Mouse (Mus musculus) T-cell, adult 2 months (primary cell): ENCODE data around the gene Ralgapb.
"Not testable (repeated sequence)": the region's sequence is repeated elsewhere in the genome, so short reads cannot be mapped to it uniquely, and the experiment has no call there.

ENCODE experiments used
- DNase-seq: peaks from one replicate; pipeline ENCODE4 v3.0.0; 2022; ENCODE audit warnings: low spot score

Ralgapb gene

DNA sequence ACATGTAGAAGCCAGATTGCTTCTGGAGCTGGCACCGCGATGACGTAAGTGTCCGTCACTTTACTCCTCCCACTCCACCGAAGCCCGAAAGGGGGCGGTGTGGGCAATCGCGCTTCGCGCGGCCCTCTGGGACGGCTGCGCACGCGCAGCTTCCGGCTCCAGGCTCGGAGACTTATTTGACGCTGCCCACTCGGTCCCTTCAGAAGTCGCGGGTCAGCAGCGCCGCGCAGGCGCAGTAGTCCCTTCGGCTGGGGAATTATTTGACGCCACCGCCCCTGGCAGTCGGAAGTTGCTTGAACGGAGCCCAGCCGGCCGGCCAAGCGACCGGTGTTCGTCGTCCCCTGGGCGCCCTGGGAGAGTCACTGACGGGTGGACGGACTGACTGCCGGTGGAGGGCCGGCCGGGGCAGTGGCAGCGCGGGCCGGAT, at the start of gene Ralgapb:
TSS of gene Ralgapb (plus strand) at position 254 of the 427 bp plus-strand sequence.
- peak; percentile 99 for DNase-seq

DNA sequence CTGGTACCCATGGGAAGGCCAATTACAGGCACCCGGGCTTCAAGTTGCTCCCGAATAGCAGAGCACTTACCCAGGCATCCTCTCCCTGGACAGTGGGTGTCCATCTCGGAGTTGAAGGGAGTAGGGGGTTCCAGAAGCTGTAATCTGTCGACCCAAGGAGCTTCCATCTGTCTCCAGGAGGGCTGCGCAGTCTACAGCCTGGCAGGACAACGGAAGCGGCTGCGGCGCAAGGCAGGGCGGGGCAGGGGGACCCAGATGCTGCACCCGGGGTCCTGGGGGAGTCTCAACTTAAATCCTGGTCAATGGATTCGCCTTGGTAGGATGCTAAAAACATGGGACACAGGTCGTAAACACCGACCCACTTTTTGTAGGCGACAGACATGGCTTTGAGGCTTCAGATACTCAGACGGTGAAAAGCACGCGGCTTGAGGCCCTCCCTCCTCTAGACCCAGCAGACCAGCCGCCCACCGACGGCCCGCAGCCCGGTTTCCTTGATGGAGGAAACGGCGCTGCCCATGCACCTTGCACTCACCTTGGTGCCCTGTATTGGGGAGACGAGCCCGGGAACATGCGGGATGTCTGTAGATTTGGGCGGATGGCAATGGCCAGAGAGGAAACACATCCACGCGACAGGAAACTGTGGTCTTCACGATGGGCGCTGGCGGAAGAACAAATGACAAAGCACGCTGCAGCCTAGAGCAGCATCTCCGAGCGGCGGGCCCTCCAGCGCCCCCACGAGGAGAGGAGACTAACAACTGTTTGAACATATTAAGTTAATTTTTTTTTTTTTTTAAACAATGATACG, 48.6 kb upstream of the Ralgapb start:
- DNase-seq: peak; percentile 91

DNA sequence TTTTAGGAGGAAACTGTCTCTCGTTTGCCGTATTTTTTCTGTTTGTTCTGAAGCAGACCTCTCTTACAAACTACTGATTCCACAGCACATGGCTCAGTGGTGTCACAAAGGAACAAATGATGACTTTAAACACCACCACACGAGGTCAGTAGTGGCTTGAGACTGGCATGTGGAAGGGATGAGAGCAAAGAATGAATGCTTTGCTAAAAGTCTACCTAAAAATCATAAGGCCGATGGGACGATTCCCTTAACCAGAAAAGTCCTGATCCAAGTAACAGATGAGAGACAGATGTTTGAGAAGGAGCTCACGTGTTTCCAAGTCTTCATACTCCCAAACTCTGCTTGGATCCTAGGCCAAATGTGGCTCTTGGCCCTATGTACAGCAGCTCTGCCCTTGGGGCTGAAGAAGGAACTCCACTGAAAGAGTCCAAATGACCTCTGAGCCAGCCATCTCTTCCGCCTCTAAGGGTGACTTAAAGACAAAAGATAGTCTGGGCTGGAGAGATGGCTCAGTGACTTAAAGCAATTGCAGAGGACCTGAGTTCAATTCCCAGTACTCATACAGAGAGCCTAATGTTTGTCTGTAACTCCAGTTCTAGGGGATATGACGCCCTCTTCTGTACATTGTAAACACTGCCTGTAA, 47.8 kb upstream of the Ralgapb start:
- DNase-seq: no peak

DNA sequence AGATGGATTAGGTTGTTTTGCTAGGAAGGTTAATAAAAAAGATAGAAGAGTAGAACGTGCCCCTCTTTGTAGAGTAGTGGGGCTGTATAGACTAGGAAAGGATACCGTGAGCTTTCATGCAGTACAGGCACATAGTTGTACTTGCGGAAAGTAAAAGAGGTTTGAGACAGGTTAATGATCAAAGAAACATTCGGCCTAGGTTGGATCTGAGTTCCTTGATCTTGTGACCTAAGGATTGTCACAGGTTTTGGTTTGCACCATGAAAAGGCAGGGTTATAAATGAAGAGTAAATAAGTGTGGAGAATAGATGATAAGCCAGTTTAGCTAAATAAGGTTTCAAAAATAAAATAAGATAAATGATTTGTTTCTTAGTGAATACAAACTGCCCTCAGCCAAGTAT, 45.5 kb upstream of the Ralgapb start:
- no peak for DNase-seq

DNA sequence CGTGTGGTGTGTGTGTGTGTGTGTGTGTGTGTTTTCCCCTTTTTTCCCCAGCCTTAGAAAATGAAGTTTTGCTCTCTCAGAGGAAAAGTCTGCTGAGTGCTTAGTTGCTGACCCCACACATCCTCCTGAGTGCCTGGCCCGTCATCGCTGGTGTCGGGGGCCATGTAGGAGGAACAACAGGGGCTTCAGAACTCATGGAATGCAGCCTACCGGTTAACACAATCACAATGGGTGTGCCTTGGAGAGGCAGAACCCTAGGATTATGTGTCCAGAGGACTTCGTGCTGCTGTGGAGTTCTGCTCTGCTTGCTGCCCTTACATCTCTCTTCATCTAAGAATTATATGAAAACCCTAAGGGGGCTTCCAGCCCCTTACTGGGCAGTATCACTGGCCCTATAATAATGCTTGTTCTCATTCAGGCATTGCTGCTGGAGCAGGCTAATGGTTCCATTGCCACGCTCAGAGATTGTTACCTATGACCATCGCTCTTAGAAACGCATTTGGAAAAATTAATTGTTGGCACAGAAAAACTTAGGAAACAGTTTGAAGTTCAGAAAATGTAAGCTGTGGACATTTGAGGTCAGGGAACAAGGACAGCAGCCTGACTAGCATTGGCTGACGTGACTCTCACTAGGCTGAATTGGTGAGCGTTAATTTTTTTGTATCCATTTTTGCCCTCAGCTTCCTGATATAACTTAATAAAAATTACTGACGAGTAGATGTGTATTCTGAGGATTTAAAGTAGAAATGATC, 44.4 kb upstream of the Ralgapb start:
- DNase-seq: no peak

DNA sequence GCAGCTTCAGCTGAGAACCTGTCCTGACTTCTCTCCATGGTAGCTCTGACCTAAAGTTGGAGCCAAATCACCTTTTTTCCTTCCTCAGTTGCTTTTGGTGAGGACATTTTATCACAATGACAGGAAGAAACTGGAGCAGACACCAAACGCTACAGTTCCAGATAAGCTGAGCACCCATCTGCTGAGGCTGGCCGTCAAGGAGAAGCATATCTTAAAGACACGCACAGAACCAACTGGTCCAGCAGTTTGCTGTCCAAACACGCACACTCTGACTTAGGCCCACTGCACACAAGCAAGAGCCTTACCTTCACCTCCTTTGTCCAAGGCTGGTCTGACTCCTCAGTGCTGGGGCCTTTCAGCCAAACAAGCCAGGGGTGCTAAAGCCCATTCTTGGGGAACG, 42.0 kb upstream of the Ralgapb start:
- DNase-seq: no peak

DNA sequence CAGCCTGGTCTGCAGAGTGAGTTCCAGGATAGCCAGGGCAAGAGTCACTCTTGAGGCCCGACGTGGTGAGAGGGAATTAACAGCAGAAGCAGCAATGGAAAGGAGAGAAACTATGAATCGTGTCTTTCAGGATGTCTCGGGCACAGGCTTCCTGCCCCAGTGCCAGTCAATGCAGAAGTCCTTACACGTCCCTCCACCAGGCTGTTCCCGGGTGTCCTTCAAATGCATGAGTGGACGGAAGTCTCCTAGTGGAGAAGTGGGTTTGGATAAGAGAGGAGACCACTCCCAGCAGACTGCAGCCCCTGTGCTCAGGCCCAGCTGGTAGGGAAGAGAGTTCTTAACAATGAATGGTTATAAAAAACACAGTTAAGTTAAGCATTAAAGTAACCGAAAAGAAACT, 41.3 kb upstream of the Ralgapb start:
- DNase-seq: no peak

DNA sequence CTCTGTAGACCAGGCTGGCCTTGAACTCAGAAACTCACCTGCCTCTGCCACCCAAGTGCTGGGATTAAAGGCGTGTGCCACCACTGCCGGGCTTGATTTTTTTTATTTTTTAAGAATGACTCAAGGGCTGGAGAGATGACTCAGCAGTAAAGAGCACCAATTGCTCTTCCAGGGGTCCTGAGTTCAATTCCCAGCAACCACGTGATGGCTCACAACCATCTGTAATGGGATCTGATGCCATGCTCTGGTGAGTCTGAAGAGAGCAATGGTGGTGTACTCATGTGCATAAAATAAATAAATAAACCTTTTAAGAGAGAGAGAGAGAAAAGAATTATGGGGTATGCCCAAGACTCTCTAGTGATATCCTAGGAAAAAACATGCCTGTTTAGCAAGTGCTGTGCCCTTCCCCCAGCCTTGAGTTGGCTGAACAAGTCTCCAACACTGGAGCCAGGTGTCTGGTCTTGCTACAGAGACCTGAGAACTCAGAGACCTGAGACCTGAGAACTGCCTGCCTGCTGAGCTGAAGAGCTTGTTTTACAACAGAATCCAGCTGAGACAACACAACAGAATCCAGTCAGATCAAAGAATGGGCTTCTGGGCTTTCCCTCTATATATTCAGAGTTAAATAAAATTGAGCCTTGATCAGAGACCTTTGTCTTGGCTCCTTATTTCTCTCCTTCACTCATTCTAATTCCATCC, 40.0 kb upstream of the Ralgapb start:
- no peak for DNase-seq

DNA sequence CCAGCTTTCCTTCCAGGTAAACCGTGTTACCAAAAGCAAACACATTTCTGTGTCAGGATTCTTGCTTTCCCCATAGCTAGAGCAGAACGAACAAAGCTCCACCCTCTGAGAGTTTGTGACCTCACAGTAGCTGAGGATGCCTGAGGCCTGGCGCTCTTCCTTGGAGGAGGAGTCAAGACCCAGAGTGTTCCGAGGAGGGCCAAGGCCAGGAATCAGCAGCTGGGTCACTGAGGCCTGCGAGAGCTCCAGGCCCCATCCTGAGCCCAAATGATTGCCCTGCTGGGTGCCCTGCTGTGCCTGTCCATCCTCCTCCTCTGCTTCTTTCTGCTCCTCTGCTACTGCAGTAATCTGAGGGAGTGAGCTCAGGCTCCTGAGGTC, 39.5 kb upstream of the Ralgapb start:
- DNase-seq: no peak

DNA sequence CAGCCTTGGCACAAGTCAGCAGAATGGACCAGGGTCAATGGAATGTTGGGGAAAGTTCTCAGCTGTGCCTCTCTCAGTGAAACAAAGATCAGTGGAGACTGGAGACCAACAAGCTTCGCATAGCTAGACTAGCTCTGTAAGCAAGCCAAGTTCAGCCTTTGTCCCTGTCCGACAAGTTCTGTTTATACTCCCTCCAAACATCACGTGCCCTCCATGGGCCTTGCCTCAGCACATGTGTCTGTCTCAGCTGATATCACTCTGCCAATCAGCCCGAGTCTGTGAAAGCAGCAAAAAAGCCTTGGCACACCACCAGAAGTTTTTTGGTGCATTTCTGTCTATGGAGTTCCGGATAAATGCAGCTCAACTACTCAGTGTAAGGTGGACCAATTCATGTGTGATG, 36.6 kb upstream of the Ralgapb start:
- no peak for DNase-seq

DNA sequence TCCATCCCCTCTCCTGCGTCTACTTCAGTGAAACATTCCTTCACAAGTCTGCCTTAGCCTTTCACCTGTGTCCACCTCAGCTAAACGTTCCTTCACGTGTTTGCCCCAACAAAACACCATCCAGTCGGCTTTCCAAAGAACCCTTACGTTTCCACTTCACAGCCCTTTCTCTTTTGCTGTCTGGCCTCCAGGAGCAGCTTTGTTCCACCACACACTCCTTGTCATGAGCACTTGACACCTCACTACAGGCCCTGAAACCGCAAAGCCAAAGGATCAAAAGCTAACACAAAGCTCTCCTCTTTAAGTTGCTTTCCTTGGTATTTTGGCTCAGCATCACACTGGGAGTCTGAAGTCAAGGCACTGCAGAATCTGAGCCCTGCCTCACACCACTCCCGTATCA, 36.1 kb upstream of the Ralgapb start:
- DNase-seq: no peak

DNA sequence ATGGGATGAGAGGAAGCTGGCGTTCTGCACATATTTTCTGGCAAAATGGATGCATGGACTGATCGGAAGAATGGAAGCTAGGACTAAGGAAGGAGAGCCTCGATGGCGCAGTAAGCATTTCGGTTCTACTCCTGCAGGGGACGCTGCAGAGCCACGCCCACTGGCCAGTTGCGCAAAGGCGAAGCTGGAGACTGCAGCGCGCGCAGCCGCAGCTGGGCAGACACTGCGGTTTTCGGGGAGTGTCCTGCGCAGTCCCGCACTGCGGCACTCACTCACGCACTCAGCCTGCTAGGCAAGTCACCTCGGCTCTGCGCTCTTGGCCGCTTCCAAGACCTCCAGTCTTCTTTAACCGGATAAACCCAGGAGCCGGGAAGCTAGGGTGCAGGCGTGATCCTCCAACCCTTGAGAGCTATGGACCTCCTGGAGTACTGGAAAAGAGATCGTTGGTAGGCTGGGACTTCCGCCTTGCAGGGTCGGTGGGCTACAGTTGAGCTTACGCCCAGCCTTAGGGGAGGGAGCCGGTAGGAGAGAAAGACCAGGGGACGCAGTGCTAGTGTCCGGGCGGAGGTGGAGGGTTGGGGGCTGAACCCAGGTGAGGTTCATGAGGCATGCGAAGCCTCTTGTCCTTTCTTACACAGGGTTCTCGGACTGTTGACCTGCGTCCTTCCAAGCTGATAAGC, 34.1 kb upstream of the Ralgapb start, which contains the start of gene Snhg11:
TSS of gene Snhg11 (plus strand) at position 196 of the 680 bp plus-strand sequence.
- DNase-seq: no peak

DNA sequence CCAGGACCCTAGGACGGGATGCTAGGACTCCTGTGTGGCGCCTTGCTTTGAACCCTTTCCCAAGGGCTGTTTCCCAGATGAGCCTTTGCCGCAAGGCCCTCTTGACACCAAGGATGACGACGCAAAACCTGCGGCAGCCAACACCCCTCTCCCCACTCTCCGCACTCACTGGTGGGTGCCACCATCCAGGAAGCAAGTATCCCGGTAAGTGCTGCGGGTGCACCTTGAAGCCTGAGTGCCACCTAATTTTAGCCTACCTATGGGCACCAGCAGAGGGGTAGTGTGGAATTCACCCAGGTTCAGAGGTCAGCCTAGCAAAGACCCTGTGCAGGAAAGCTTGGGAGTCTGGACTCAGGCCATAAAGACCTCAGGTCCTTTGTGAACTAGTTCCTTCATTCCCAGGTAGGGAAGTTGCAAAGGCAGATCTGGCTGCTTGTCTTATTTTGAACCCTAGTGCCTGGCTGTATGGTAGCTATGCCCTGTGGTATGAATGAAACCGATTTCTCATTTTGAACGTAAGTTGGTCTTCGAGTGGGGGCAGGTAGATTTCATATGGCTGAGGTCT, 33.4 kb upstream of the Ralgapb start:
- DNase-seq: no peak

DNA sequence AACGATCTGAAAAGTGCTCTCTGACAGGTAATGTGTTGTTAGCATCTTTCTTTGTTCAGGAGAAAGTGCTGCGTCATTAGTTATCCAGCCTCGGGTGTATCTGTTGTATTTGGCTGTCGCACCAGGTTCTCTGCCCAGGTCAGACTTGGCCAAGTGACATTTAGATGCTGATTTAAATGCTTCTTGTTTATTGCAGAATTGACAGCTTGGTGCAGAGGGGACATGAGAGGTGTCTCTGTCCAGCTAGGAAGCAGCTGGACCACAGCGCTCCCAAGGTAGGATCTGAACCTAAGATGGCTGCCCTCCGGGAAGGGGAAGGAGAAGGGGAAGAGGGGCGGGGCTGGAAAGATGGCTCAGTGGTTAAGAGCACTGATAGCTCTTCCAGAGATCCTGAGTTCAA, 32.9 kb upstream of the Ralgapb start:
- no peak for DNase-seq

DNA sequence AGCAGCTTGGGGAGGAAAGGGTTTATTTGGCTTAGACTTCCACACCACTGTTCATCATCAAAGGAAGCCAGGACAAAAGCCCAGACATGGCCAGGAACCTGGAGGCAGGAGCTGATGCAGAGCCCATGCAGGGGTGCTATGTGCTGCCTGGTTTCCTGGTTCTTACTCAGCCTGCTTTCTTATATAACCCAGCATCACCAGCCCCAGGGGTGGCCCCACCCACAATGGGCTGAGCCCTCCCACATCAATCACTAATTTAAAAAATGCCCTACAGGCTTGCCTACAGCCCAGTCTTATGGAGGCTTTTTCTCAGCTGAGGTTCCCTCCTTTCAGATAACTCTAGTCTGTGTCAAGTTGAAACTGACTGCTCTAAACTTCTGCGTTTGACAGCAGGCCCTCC, 31.8 kb upstream of the Ralgapb start:
- DNase-seq: no peak

DNA sequence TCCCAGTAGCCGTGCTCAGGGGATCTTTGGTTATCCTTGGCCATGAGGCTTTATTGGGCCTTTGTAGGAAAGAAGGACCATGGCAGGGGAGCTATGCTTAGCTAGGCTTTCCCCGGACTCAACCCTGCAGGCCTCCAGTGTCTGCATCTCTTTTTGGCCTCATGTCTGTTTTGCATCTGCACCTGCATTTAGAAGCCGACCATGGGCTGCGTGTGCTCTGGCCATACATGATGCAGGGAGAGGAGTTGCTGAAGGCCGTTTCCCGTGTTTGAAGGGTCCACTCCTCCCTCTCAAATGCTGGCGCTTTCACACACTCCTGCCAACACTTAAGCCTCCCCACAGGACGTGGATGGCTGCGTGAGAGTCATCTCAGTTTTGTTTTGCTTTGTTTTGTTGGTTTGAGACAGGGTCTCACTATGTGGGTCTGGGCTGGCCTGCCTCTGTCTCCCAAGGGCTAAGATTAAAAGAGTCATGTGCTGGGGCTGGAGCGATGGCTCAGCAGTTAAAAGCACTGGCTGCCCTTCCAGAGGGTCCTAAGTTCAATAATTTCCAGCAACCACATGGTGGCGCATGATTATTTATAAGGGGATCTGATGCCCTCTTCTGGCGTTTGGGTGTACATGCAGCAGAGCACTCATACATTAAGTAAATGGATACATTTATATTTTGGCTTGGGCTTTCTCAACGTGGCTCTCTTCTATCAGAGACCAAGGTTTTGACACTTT, 30.1 kb upstream of the Ralgapb start:
- DNase-seq: peak; percentile 60

DNA sequence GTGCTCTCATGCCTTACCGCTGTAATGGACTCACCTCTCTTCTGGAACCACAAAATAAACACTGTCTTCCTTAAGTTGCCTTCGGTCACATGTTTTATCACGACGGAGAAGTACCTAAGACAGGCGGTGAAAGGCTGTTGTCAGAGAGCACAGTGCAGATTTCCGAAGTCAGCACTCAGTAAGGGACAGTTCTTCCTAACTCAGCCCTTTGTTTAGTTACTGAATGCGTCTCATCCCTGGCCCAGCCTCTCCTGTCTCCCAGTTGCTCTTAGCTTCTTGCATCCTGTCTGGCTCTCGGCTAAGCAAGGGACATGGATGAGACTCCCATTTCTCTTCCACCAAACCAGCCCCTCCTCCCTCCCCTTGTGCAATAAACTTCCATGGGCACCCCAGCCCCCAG, 23.6 kb upstream of the Ralgapb start:
- DNase-seq: no peak

DNA sequence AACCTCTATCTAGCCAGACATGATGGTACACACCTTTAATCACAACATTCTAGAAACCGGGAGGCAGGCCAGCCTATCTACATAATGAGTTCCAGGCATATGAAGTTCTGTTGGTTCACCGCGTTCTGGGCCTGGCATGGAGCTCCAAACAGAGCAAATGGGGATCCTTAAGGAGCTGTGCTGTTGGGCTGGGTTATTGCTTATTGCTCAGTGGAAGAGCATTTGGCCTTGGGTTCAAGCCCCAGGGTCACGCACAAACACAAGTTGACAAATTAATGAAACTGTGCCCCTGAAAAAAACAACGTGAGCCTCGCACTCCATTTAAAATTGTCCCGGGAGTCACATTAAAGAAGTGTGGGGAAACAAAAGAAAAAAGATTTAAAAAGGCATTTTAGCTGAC, 20.2 kb upstream of the Ralgapb start:
- DNase-seq: no peak

DNA sequence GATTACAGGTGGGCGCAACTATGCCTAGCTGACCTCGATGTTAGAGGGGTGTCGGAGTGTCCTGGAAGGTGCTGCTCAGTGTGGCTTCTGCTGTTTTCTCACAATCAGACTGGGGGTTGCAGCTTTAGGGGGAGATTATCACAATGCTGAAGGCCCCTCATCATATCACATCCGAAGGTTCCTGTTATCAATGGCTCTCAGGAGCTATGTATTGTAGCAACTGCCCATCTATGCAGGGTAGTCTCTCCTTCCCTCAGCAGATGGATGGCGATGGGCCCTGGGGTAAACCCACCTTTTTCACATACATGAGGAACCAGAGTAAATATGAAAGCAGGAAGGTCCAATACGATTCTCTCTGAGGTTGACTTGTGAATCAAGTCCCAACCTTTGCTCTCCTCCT, 13.3 kb upstream of the Ralgapb start:
- DNase-seq: no peak

DNA sequence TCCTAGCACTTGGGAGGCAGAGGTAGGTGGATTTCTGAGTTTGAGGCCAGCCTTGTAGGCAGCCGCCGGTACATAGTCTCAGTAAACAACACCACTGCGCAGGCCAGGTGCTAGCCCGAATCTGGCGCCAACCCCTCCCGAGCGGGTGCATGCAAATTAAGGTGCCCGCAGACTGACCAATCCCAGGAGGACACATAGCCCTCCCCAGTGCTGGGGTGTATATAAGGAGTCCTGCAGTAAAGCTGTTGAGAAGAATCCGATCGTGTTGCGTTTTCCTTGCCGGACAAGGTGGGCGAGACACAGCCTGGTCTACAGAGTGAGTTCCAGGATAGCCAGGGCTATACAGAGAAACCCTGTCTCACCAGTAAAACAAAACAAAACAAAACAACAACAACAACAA, 12.5 kb upstream of the Ralgapb start:
- DNase-seq: not testable (repeated sequence)

DNA sequence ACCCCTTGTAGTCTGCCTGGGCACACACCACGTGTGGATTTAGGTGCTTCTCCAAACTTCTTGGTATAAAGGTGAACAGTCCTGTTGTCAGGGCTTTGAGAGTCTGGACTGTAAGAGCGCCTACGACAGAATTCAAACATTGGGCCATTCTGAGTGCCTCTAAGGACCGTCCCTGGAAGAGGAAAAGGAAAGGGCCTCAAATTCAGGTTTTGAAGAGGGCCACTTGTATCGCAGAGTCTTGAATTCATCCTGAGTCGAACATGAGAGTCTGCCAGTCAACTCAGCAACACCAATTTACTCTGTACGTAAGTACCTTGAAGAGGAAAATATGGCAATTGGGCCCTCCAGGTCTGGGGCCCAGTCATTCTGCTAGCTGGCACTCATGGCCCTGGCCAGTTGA, 6.7 kb upstream of the Ralgapb start:
- no peak for DNase-seq
